Mouse (Mus musculus) left cerebral cortex, postnatal 36 days (tissue): ENCODE results near the gene Rab1b. TPM values are rescaled to one million over a fixed set of nuclear protein-coding genes. Genes with fewer than 3 reads are reported as not detected.

Experiments used
- DNase-seq, 2 experiments: peaks; one replicate each; pipeline ENCODE4 v3.0.0; 2021 to 2022; ENCODE audit warnings: low spot score in 2 of 2, mixed read lengths in 1 of 2
- intact Hi-C: fragments of 180-260 bp; cut with DNase I; formaldehyde crosslinking; loops from one replicate; pipeline ENCODE4 v1.15.1; 2025
- total RNA-seq, 2 experiments: library from RNA; stranded (reverse); gene quantifications; 2 replicates each; pipeline ENCODE4 v1.2.3; 2021

Rab1b gene
- total RNA-seq, 2 experiments from 2014 or later = 141 to 170 TPM

DNA sequence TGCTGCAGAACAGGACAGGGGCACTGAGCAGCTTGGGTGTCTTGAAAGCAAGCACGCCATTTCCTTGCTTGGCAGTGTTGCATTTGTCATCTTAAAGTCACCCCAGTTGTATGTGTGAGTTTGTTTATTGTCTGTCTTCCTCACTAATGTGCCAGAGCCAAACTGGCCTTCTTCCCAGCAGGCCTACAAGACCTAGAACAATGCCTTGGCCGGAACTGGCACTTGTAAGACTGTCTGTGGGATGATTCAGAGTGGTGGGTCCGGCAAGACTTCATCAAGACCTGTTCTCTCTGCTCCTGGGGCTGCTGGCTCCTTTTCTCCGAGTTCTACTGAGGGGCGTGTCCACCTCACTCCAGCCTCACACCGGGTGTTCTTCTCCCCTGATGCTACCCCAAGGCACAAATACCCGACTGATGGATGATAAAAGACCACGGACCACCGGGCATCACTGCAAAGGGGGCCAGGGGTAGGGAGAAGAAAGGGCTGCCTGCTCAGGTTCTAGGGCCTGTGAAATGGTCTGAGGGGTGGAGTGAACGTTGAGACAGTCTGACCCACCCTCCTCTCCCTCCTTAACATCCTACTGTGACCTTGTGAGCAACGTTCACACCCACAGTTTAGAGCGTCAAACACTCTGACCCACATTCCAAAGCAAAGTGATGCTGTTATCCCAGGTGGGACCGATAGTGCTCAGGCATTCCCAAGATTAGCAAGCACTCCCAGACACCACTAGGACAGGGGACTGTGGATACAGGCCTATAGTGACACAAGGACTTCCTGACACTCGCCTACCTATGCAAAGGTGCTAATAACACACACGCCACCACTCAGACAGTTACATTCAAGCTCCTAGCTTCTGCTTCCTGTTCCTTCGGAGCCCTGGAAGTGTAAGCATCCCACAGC is 48.7 kb downstream of the Rab1b start:
- DNase-seq = no peak
- intact Hi-C loops = loop anchor here (2.0 kb wide), 1 partner anchor 15 kb away; no protein-coding TSS in a partner anchor

DNA sequence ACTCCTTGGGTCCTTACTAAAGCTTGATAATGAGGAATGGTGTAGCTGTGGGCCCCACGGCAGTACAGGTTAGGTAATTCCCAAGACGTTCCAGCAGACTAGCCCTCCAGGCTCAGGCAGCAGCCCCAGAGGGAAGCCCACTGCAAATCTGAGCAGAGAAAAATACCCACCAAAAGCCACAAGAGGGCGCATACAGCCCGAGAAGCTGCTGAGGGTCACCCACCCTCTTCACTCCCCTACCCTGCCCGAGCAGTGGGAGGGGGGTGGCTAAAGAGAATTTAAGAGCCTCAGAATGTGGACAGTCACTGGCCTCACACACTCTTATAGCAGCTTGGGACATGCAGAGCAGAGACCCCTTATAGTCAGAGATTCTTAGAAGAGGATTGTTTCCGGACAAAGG is 50.6 kb downstream of the Rab1b start:
- intact Hi-C loops = loop anchor here (2.0 kb wide), 1 partner anchor 17 kb away; no protein-coding TSS in a partner anchor
- peak in 1 of 2 experiments; percentile 29 for DNase-seq

DNA sequence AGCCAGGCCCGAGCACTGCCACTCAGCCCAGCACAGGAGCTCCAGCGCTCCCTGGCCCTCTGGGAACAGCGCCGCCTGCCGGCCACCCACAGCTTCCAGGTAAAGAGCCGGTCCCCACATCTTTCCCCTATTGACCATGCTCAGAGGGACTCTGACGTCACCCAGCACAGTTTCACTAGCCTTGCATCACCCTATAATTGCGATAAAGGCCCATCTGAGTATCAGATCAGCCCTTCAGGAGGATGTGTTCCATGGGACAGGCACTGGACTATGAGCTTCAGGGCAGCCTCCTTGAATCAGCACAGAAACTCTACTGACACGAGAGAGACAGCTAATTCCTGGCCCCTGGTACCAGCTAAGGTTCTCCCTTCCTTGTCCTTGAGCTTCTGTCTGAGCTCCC is 53.0 kb downstream of the Rab1b start:
- peak; percentile 48 to 61 for DNase-seq
- intact Hi-C loops = no loop called here

GRCm38 (mm10) chr19:5052853-5053252 is 54.0 kb downstream of the Rab1b start:
- no peak for DNase-seq
- intact Hi-C loops = no loop called here

GRCm38 (mm10) chr19:5052166-5052822 is 54.6 kb downstream of the Rab1b start:
- peak; percentile 74 to 80 for DNase-seq
- intact Hi-C loops = no loop called here

GRCm38 (mm10) chr19:5051515-5051914 is 55.4 kb downstream of the Rab1b start:
- DNase-seq = peak; percentile 17 to 43
- intact Hi-C loops = no loop called here

DNA sequence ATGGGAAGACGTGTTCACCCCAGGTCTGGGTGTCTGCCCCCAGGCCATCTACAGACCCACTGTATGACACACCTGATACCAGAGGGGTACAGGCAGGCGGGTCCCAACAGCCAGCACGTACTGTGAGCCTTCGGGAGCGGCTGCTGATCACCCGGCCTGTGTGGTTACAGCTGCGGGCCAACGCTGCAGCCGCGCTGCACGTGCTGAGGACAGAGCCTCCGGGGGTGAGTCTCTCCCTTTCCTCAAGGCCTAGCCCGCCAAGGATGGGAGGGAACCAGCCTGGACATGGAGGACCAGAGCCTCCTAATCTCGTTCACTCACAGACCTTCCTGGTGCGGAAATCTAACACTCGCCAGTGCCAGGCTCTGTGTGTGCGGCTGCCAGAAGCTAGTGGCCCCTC is 55.8 kb downstream of the Rab1b start:
- DNase-seq = peak; percentile 47 to 49
- intact Hi-C loops = no loop called here

DNA sequence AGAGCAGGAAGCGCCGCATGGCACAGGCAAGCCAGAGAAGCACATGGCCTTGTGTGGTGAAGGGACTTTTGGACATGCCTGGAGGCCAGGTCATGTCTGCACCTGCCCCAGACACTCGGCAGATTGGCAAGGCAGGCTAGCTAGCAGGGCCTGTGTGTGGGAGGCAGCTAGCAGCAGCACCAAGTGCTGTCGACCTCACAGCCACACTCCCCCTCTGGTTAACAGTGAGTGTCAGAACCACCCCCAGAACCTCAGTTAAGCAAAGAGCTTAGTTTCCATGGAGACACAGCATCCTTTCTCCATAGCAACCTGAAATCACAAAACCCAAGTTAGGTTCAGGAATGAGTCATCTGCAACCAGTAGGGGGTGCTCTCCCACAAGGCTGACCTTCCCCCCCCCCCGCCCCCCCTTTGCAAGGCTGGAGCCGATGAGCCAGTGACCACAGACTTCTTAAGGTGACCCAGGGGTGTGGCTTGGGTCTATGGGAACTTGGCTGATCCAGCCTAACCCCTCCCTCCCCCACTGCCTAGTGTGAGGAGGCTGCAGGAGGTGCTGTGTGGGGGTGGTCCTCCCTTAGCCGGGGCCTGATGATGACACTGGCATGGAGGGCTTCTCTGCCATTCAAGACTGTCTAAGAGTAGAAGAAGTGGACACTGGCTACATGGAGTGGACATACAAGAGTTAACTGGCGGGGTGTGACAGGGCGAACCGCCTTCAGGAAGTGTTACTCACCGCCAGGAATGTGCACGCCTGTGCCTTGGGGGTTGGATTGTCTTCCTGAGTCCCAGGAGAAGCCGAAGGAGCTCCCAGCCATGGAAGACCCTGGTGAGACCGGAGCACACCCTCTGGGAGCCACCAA is 56.6 kb downstream of the Rab1b start, which contains the start of gene Rin1:
Gene Rin1, plus strand, starts transcription at position 435 of the 859 bp plus-strand sequence.
- intact Hi-C loops = no loop called here
- DNase-seq = peak; percentile 73 to 79

DNA sequence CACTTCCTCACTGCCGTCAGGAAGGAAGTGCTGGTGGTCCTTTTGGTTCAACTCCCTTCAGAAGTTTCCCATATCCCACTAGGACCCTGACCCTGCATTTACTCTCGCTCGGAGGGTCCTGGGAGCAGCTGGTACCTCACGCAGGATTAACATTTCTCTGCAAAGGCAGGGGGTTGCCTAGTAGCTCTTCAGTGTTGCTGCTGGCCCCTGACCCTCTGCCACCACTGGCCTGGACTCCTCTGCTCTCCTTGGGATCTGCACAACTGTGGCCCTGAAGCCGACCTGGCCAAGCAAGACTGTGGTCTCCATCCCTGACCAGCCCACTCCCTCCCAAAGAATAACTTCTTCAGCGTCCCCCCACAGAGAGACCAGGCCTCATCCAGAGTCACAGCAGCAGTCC is 57.5 kb downstream of the Rab1b start:
- intact Hi-C loops = no loop called here
- DNase-seq = no peak

Other genes starting within 250 kb of the Rab1b start
- 1 to 10 TPM; 1.6 to 2.2 TPM for gene Actn3, start 229.2 kb downstream of the Rab1b start, total RNA-seq
- gene Zdhhc24, start 228.4 kb downstream of the Rab1b start, total RNA-seq = 10 to 100 TPM; 24.6 to 26.3 TPM
- gene Bbs1, start 200.4 kb downstream of the Rab1b start, total RNA-seq = 10 to 100 TPM; 42.1 to 47.8 TPM
- gene Dpp3, start 178.8 kb downstream of the Rab1b start, total RNA-seq = 10 to 100 TPM; 41.2 to 42.6 TPM
- gene Peli3, start 163.9 kb downstream of the Rab1b start, total RNA-seq = 10 to 100 TPM; 25.4 to 32.9 TPM
- gene Mrpl11, start 144.9 kb downstream of the Rab1b start, total RNA-seq = 10 to 100 TPM; 50.8 to 64.8 TPM
- 10 to 100 TPM; 13.7 to 30.9 TPM for gene Npas4, start 116.8 kb downstream of the Rab1b start, total RNA-seq
- 10 to 100 TPM; 15.0 to 17.2 TPM for gene Slc29a2, start 83.2 kb downstream of the Rab1b start, total RNA-seq
- 100 to 1,000 TPM; 118 to 135 TPM for gene B4gat1, start 68.2 kb downstream of the Rab1b start, total RNA-seq
- gene AC124502.3, start 68.2 kb downstream of the Rab1b start, total RNA-seq = 1 to 10 TPM; 4.6 to 6.1 TPM
- gene Brms1, start 65.7 kb downstream of the Rab1b start, total RNA-seq = 10 to 100 TPM; 22.7 to 25.6 TPM
- 10 to 100 TPM; 70.3 to 88.1 TPM for gene Rin1, start 56.6 kb downstream of the Rab1b start, total RNA-seq
- gene Cd248, start 39.0 kb downstream of the Rab1b start, total RNA-seq = 1 to 10 TPM; 4.6 to 5.1 TPM
- gene Tmem151a, start 21.5 kb downstream of the Rab1b start, total RNA-seq = 100 to 1,000 TPM; 152 to 188 TPM
- gene Yif1a, start 18.5 kb downstream of the Rab1b start, total RNA-seq = 10 to 100 TPM; 24.8 to 26.1 TPM
- gene Cnih2, start 8.6 kb downstream of the Rab1b start, total RNA-seq = 100 to 1,000 TPM; 260 to 267 TPM
- 100 to 1,000 TPM; 255 to 284 TPM for gene Klc2, start 11.5 kb upstream of the Rab1b start, total RNA-seq
- 10 to 100 TPM; 62.0 to 63.1 TPM for gene Pacs1, start 166.0 kb upstream of the Rab1b start, total RNA-seq
- 100 to 1,000 TPM; 201 to 202 TPM for gene Sf3b2, start 188.4 kb upstream of the Rab1b start, total RNA-seq
- gene Gal3st3, start 191.3 kb upstream of the Rab1b start, total RNA-seq = 10 to 100 TPM; 78.9 to 87.4 TPM
- gene Catsper1, start 228.7 kb upstream of the Rab1b start, total RNA-seq = not detected
- gene Cst6, start 242.5 kb upstream of the Rab1b start, total RNA-seq = 10 to 100 TPM; 20.8 to 35.6 TPM